Mouse (Mus musculus): ENCODE results near the gene Mgat3. TPM values are rescaled to one million over a fixed set of nuclear protein-coding genes. Genes with fewer than 3 reads are reported as not detected.

The Mgat3 gene
- total RNA-seq, 2 experiments from 2014 or later = 109 to 115 TPM

DNA sequence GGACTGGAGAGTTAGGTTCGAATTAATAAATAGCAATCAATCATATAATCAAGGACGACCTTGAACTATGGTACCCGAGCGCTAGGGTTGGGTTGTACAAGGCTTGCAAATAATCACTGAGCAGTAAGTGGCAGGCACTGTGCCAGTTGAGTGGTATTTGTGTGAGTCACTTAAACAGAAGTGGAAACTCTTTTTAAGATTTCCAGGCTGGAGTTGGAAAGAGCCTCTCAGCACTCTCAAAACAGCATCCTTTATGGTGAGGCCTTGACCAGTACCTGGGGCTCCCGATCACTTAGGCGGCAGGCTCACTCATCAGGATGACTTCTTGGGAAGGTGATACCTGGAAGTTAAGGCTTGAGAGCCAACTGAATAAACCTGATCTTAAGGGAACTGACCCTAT, 80.7 kb downstream of the Mgat3 start:
- no peak for TF ChIP-seq CTCF (conservative IDR thresholded peaks at IDR 0.05)
- H3K4me3 ChIP-seq = peak overlapping the region; percentile 80
- H3K27ac ChIP-seq = peak overlapping the region; percentile 100
- DNase-seq (ENCODE audit: low spot score in 2 of 2) = no peak

DNA sequence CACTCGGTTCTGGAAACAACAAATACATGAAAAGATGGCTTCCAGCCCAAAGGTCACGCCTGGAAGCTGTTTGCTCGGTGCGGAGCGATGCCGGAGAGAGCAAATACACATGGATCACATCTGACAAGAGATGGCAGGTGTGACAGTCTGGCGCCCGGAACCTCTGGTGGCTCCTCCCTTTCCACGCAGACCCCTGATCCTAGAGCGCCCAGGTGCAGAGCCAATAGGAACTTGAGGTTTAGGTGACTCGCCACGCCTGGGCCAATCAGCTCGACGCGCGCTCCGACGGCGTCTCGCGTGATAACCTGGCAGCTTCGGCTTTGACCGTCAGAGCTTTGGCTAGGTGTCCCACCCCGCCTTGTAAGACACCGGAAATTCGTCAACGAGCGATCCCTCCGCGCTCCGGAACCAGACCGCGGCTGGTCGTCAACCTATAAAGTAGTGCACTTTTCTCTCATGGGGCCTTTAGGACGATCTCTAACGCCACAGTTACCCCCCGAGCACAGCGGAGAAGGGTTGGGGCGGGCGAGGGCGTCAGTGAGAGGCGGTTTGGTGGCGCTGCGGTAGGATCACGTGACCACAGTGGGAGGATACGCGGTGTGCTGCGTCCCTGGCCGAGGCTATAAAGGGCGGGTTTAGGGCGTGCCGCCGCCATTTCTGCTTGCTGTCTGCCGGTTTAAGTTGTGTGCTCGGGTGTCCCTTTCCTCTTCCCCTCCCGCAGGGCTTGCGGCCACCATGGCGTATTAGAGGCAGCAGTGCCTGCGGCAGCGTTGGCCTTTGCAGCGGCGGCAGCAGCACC, 81.5 kb downstream of the Mgat3 start, which contains the start of gene Atf4:
Atf4 (plus strand) TSS at position 338 of the 799 bp plus-strand sequence.
- no peak for TF ChIP-seq CTCF (conservative IDR thresholded peaks at IDR 0.05)
- peak within 1 kb of the TSS; percentile 80 for H3K4me3 ChIP-seq
- peak; percentile 99 for DNase-seq (ENCODE audit: low spot score in 2 of 2)
- peak within 1 kb of the TSS; percentile 100 for H3K27ac ChIP-seq

DNA sequence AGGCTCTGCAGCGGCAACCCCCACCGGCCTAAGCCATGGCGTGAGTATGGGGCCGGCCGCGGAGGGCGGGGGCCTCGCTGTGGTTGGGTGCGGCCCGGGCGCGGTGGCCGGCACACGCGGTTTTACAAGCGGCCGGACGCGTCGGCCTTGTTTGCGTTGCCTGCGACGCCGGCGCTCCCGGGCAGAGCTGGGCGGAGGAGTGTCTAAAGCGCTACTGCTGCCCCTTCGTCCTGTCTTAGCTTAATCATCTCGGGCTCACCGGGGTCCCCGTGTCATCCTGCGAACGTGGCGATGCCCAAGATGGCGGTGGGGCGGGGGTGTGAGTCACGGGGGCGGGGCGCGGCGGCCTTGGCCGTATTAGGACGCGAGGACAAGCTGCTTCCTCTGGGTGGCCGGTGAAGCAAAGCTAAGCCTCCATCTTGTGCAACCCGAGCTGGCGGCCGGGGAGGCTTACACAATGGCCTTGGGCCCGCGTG, 82.2 kb downstream of the Mgat3 start:
- H3K27ac ChIP-seq = peak overlapping the region; percentile 100
- peak in 1 of 2 experiments; percentile 56 for DNase-seq (ENCODE audit: low spot score in 2 of 2)

DNA sequence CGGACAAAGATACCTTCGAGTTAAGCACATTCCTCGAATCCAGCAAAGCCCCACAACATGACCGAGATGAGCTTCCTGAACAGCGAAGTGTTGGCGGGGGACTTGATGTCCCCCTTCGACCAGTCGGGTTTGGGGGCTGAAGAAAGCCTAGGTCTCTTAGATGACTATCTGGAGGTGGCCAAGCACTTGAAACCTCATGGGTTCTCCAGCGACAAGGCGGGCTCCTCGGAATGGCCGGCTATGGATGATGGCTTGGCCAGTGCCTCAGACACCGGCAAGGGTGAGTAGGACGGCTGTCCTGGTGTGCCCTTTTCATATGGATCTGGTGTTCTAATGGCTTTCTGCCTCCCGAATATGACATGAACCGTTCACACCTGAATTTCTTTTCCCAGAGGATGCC, 82.7 kb downstream of the Mgat3 start:
- H3K27ac ChIP-seq = peak overlapping the region; percentile 100
- no peak for DNase-seq (ENCODE audit: low spot score in 2 of 2)
- no peak for TF ChIP-seq CTCF (conservative IDR thresholded peaks at IDR 0.05)
- peak overlapping the region; percentile 80 for H3K4me3 ChIP-seq

More for the DNA sequence above, 82.2 kb downstream of the Mgat3 start:
- no peak; the same call in 1 of the 2 replicates for TF ChIP-seq CTCF (conservative IDR thresholded peaks at IDR 0.05)
- H3K4me3 ChIP-seq = peak overlapping the region; percentile 80

DNA sequence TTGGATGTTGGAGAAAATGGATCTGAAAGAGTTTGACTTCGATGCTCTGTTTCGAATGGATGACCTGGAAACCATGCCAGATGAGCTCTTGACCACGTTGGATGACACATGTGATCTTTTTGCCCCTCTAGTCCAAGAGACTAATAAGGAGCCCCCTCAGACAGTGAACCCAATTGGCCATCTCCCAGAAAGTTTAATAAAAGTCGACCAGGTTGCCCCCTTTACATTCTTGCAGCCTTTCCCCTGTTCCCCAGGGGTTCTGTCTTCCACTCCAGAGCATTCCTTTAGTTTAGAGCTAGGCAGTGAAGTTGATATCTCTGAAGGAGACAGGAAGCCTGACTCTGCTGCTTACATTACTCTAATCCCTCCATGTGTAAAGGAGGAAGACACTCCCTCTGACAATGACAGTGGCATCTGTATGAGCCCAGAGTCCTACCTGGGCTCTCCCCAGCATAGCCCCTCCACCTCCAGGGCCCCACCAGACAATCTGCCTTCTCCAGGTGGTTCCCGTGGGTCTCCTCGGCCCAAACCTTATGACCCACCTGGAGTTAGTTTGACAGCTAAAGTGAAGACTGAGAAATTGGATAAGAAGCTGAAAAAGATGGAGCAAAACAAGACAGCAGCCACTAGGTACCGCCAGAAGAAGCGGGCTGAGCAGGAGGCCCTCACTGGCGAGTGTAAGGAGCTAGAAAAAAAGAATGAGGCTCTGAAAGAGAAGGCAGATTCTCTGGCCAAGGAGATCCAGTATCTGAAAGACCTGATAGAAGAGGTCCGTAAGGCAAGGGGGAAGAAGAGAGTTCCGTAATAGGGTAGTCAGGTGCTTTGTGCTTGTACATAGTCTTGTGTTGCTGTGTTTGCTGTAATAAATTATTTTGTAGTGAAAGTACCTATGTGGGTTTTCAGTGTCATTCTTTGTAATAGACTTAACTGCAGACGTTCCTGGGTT, 83.4 kb downstream of the Mgat3 start:
- Histone ChIP-seq H3K4me3 (peak overlapping the region; percentile 80), H3K27ac (peak overlapping the region; percentile 100)
- TF ChIP-seq CTCF (conservative IDR thresholded peaks at IDR 0.05) = no peak
- DNase-seq (ENCODE audit: low spot score in 2 of 2) = no peak

DNA sequence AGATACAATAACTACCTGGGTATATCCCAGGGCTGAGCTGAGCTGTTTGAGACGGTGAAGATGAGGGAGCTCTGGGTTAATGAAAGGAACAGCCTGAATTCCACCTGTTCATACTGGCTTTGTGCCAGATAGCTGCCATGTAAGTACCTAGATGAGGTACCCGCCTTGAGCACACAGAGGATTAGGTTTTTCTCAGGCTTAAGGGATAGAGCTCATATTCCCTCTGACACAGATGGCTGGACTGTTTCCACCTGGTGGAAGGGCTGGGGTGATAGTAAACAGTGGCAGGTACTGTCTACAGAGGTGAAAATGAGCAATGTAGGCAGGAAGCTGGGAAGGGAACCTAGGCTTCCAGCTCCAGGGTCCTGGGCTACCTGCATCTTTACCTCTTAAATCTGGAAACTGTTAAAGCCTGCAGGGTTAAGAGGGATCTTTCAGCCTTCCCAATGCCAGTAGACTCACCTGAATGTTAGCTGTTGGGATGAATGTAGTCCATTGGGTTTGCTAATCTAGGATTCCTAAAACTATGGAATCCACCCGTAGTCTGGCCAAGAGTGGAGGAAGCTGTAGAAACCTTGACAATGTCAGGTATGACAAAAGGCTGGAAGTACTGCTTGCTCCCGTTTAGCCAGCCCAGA, 84.2 kb downstream of the Mgat3 start:
- Histone ChIP-seq H3K4me3 (peak overlapping the region; percentile 80), H3K27ac (peak overlapping the region; percentile 100)
- DNase-seq (ENCODE audit: low spot score in 2 of 2) = no peak
- TF ChIP-seq CTCF (conservative IDR thresholded peaks at IDR 0.05) = no peak

DNA sequence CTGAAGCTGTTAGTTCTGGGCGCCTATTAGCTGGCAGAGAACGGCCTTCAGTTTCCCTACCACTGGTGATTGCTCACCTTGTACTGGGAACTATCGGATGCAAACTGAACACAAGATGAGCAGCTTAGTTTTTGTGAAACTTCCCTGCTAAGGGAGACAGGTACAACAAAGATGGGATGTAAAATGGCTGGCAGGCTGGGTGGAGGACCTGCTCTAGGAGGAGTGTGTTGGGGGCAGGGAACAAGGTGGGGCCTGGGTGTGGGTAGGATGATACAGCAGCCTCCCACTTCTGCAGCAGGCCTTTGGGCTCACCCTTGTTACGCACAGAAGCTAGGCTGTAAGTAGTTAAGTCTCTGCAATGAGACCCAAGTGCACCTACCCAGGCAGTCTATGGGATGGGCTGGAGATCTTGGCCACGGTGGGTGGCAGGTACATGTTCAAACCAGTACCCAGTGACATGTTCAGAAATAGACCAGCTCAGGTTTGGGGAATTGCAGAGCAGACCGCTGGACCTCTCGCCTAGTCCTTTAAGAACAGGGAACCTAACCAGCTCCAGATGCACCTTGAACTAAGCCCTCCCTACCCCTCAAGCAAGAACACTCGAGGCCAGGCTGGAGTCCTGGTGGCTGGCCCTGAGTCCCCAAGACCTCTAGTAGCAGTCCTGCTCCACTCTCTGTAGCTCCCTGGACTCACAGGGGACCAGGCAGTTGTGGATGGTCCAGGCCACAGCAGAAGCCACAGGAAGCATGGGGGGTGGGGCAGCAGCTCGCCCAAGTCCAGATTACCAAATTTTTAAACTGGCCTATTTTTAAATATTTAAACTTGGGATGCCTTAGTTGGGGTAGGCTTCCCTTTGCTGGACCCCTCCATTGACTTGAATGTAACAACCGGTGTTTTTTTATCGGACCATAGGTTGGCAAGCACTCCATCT, 85.0 kb downstream of the Mgat3 start:
- TF ChIP-seq CTCF (conservative IDR thresholded peaks at IDR 0.05) = no peak
- DNase-seq (ENCODE audit: low spot score in 2 of 2) = no peak
- Histone ChIP-seq H3K4me3 (no peak overlapping the region), H3K27ac (peak overlapping the region; percentile 39; the same call in 1 of the 2 replicates)

DNA sequence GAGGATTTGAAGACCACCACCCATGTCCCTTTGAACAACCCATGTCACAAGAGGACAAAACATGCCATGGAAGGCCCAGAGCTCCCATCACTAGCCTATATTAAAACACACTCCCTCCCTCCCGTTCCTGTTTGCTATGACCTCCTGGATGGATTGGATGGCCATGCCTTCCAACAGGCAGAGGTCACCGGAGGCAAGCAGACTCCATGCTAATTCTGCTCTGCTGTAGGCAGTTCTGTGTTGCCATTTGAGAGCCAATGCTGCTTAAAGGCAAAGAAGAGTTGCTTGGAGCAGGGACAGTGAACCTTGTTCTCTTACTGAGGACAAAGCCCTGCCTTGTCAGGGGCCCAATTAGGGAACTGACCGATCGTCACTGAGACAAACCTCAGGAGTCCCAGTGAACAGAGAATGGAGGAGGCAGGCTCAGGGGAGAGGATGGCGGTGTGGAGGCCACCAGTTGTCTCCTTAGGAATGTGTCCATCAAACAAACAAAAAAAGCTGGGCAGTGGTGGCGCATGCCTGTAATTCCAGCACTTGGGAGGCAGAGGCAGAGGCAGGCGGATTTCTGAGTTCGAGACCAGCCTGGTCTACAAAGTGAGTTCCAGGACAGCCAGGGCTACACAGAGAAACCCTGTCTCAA, 86.0 kb downstream of the Mgat3 start:
- Histone ChIP-seq H3K27ac (no peak overlapping the region), H3K4me3 (no peak overlapping the region)
- no peak for TF ChIP-seq CTCF (conservative IDR thresholded peaks at IDR 0.05)
- DNase-seq (ENCODE audit: low spot score in 2 of 2) = no peak

DNA sequence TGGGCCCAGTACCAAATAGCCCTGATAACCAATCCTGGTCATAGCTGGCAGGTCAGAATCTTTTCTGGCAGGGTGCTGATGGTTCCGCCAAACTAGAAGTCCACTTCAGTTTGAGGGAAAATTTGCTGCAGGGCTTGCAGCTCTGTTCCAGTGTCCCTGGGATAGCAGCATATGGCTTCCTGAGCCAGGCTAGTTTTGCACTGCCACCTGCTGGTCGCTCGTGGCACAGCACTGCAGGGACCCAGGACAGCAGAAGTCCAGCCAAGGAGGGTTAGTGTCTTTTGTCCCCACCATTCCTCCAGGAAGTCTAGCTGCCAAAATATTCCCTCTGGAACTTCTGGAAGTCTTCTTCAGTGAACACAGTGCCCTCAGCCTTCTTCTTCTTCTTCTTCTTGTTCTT, 87.2 kb downstream of the Mgat3 start:
- DNase-seq (ENCODE audit: low spot score in 2 of 2) = peak; percentile 81 to 93
- no peak overlapping the region for H3K4me3 ChIP-seq
- no peak overlapping the region for H3K27ac ChIP-seq
- peak; percentile 95 for TF ChIP-seq CTCF (conservative IDR thresholded peaks at IDR 0.05)

DNA sequence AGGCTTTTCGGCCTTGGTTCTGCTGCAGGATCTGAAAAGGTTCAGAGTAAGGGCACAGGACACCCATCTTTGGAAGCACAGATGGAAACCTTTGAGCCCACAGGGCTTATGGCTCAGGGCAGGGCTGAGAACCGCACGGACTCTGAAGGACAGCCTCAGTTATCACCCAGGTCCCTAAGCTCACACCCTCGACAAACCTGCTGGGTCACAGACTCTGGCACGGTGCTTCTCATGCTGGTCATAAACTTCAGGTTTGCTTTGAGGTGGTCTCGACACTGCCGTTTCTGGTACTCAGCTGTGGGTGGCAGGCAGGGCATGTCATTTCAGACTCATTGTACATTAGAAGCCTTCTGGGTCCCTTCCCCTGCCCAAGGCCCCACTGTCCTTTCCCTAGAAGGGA, 87.6 kb downstream of the Mgat3 start:
- H3K27ac ChIP-seq = no peak overlapping the region
- no peak; the same call in none of the 2 replicates for TF ChIP-seq CTCF (conservative IDR thresholded peaks at IDR 0.05)
- DNase-seq (ENCODE audit: low spot score in 2 of 2) = no peak
- H3K4me3 ChIP-seq = no peak overlapping the region
